Mouse (Mus musculus) C2C12 (cell line): Measurements from ENCODE around the gene Nova2.

ENCODE experiments used
- CEBPB ChIP-seq: IDR thresholded peaks from one replicate; pipeline ENCODE4 v1.6.1; 2011; ENCODE audit warnings: low read depth, mild to moderate bottlenecking, control low read depth, moderate library complexity
- CTCF ChIP-seq: IDR thresholded peaks from one replicate; pipeline ENCODE4 v1.5.1; 2011; ENCODE audit not compliant: control insufficient read depth, insufficient read depth, insufficient read length
- MAX ChIP-seq: IDR thresholded peaks from one replicate; pipeline ENCODE4 v1.6.1; 2011; ENCODE audit warnings: mild to moderate bottlenecking, control low read depth
- MYOG ChIP-seq: IDR thresholded peaks from one replicate; pipeline ENCODE4 v1.6.1; 2011; ENCODE audit not compliant: control insufficient read depth, insufficient read length; ENCODE audit errors: extremely low read depth
- USF1 ChIP-seq: IDR thresholded peaks from one replicate; pipeline ENCODE4 v1.6.1; 2011; ENCODE audit warnings: low read depth, mild to moderate bottlenecking, control low read depth, moderate library complexity

GRCm38 (mm10) chr7:18957569-18958383 is 32.1 kb downstream of the Nova2 start:
- no peak for TF ChIP-seq MAX
- TF ChIP-seq CTCF = no peak
- TF ChIP-seq MYOG = no peak
- no peak for TF ChIP-seq USF1
- no peak for TF ChIP-seq CEBPB
